Mouse (Mus musculus) liver, postnatal 0 days (tissue): Measurements from ENCODE around the gene Sf3a2.

Experiments used
- CTCF ChIP-seq: sonication (generic); IDR thresholded peaks from 2 replicates; pipeline ENCODE4 v1.5.1; 2016; ENCODE audit warnings: antibody characterized with exemption, low read depth
- EP300 ChIP-seq: IDR thresholded peaks from 2 replicates; pipeline ENCODE4 v1.6.1; 2016; ENCODE audit warnings: antibody characterized with exemption, low read depth, mild to moderate bottlenecking

- TF ChIP-seq CTCF (peak; percentile 76), EP300 (no peak)
Measured at GRCm38 (mm10) chr10:80821991-80822390, 24.0 kb downstream of the Sf3a2 start.
